Mouse (Mus musculus) splenic B cell, adult 2 months (primary cell): ENCODE measurements around the gene Sept1.

Experiments used
- DNase-seq: peaks from one replicate; pipeline ENCODE4 v3.0.0-alpha.2; 2011; ENCODE audit warnings: low read depth, low spot score
- H3K27me3 ChIP-seq: 2 replicates; pipeline ENCODE4 v1.6.1; 2012; ENCODE audit warnings: mild to moderate bottlenecking, low read length, moderate library complexity, mixed read lengths; ENCODE audit not compliant: control insufficient read depth, poor library complexity, insufficient read depth, severe bottlenecking
- H3K36me3 ChIP-seq: 2 replicates; pipeline ENCODE4 v1.6.1; 2012; ENCODE audit warnings: mild to moderate bottlenecking, low read length, moderate library complexity, mixed read lengths; ENCODE audit not compliant: control insufficient read depth, poor library complexity, insufficient read depth, severe bottlenecking

Sept1 gene

DNA sequence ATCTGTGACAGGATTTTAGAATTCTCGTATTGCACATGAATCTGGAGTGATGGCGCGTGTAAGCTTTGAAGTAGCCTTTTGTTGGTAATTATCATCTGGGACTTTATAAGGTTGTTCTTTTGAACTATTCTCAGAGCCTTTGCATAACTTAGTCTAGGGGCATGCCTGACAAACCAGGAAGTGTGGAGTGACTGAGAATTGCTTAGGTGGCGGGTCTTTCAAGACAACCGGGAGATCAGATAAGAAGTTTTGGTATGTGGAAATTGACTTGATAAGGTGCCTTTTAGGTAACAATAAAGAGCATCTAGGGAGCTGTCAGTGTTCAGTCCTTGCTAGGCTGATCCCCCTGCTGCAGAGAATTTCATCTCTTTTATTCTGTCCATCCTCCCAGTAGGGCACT, 66.4 kb downstream of the Sept1 start:
- Histone ChIP-seq H3K36me3 (no peaks in the 10 kb centered on the region), H3K27me3 (no peaks in the 10 kb centered on the region)
- DNase-seq = no peak

DNA sequence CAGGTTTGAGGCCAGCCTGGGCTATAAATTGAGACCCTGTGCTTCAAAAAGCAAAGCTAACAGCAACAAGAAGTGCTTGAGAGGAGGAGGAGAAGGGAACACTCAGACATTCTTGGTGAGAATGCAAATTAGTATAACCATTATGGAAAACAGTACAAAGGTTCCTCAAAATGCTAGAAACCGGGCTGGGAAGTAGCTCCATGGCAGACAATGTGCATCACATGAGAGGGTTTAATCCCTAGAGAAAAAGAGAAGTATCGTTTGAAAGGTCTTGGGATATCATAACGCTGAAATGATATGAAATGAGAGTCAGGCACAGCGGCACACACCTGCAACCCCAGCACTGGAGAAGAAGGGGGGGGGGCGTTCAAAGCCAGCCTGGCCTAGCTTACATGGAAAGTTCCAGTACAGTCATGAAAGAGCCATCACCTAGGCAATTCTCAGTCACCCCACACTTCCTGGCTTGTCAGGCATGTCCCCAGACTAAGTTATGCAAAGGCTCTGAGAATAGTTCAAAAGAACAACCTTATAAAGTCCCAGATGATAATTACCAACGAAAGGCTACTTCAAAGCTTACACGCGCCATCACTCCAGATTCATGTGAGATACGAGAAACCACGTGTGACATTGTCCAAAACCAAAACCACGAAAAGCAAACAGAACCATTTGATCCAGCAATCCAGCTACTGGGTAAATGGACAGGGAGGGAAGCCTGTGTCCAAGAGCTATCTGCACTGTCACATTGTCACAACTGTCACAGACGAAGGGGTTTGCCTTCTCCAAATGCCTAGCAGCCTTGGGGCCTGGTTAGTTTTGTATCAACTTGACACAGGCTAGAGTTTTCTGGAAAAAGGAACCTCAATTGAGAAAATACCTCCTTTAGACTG, 67.1 kb downstream of the Sept1 start:
- peak; percentile 64 for DNase-seq
- Histone ChIP-seq H3K27me3 (no peaks in the 10 kb centered on the region), H3K36me3 (no peaks in the 10 kb centered on the region)
